Mouse (Mus musculus) kidney, adult 2 months (tissue): Measurements from ENCODE around the gene Xirp1.

Experiments used
- CTCF ChIP-seq: fragments of 200-500 bp; conservative IDR thresholded peaks from 2 replicates; pipeline ENCODE4 v1.5.1; 2011; ENCODE audit warnings: low read depth, mild to moderate bottlenecking, control low read depth, low read length, moderate library complexity, mixed read lengths; ENCODE audit not compliant: insufficient read depth, insufficient read length
- POLR2A ChIP-seq: fragments of 200-500 bp; IDR thresholded peaks from one replicate; pipeline ENCODE4 v1.6.1; 2011; ENCODE audit warnings: low read depth, low read length, control low read depth

DNA sequence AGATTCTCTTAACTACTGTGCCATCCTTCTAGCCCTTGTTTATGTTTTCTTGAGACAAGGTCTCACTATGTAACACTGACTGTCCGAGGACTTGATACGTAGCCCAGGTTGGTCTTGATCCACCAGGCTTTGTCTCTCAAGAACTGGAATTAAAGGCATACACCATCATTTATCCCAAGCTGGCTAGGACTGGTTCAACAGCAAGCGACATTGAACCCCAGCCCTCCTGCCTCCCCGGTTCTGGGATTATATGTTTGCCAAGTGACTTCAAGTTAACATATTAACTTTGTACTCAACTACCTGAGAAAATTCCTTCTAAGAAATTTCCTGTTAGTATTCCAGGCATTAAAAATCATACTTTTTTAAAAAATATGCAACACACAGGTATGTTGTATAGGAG is 48.1 kb downstream of the Xirp1 start:
- TF ChIP-seq CTCF (no peak), POLR2A (no peak)
